Mouse (Mus musculus): Measurements from ENCODE around the gene Ptp4a2. TPM values are rescaled to one million over a fixed set of nuclear protein-coding genes. Genes with fewer than 3 reads are reported as not detected.

The Ptp4a2 gene
- total RNA-seq, 1 experiment from 2014 or later: 401 TPM

DNA sequence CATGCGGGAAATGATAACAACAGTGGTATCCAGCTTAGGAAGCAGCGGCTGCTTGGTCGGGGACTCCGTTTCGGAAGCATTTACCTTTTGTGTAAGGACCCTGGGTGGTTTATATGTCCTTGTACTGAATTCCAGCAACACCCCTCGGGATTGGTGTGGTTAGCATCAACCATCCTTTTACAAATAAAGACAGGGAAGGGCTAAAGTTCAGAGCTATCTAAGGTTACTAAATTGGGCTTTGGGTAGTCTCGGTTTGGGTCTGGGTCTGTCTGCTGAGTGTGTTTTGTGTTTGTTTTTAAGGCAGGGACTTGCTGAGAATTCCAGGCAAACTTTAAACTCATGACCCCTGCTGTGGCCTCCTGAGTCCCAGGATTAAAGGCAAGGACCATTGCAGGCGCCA is 15.2 kb upstream of the Ptp4a2 start:
- DNase-seq: no peak

DNA sequence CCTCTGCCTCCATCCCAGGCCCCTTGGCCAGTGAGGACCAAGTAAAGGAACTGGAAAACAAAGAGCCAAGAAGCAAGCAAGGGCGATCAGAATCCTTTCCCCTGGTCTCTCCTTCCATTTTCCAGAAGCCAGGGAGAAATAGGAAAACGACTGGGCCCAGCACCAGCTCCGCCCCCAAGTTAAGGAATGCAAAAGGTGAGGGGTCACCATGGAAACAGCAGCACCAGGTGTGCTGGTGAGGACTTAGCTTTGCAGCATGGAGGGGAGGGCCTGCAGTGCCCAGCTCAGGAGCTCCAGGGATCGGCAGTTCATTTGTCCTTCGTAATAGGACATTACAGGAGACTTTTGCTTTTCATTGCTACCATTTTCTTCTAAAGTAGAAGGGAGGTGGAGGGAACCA is 13.0 kb upstream of the Ptp4a2 start:
- no peak for DNase-seq

DNA sequence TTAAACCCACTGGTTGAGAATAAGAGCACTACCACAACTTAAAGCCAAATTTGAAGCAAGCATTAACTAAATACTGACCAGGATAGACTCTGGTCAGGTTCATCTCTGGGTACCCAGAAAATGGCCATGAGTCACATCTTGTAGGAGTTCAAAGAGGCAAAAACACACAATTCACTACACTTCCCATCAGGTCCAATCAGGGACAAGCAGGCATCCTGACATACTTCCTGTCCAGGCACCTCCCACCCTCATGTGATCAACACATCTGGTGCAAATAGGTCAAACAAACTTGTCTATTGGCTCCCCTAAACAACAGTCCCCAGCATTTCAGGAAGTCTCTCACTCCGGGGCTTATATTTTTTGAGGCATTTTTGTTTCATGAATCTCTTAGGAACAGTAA is 7.7 kb upstream of the Ptp4a2 start:
- no peak for DNase-seq

DNA sequence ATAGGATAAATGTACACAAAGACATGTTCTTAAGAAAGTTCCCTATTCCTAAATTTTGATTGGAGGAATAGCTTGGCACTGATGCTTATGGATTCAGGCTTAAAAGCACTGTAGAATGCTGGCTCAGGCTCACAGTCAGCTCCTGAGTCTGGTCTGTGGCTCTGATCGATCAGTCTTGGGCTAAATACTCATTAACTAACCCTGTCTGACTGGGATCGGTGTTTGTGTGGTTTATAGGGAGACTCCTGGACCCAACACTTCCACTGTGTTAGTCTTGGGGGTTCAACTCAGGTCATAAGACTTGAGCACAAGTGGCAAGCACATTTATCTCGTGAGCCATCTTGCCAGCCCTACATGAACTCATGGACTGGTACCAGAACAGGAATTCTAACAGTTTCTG is 6.0 kb upstream of the Ptp4a2 start:
- DNase-seq: no peak

DNA sequence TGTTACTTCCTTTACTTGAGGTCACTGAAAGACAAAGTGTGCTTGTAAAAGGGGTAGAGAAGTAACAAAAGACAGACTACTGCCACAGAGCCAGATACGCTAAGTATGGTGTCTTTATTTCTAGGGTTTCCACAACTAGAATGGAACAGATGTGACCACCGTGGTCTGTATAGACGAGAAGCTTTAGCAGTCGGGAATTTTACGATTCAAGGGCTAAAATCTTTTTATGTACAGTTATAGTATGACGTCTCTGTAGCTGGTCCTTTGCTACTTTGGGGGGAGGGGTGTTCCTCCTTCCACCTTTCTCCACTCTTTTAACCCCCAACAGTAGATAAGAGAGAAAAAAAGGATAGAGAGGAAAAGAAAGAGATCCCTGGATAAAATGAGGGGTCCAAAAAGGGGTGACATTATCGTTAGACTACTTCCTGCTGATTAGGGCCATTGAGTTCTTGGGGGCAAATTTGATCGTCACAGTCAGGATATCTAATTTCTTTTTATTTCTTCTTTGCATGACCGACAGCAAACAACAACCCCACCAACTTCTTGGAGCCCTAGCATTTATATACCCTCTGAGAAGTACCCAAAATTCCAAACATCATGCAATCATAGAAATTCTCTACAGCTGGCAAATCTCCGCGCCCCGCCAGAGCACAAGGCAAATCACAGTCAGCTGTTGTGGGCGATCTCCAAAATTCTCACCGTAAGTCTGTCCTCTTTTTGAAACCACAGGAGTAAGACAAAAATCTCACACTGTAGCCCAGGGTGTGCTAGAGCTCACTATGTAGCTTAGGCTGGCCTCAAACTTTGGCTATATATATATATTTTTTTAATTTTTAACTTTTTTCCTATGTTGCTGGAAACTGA is 818 bp downstream of the Ptp4a2 start:
- no peak for DNase-seq

DNA sequence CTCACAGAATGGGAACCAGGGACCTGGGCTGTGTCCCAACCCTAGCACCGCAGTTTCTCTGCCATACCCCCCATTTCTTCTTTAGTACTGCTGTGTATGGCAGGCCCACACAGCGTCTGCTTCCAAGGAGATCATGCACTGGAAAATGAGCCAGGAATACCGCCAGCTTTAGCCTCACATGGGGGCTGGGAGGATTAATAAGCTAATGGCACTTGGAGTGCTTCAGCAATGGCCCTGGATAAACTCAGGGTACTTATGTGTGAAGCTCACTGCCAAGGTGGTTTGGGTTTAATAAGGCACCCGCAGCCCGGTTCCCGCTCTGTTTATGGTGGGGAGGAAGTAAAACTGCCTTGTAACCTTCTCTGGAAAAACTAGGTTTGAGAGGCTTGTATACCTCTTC is 6.6 kb downstream of the Ptp4a2 start:
- DNase-seq: no peak

DNA sequence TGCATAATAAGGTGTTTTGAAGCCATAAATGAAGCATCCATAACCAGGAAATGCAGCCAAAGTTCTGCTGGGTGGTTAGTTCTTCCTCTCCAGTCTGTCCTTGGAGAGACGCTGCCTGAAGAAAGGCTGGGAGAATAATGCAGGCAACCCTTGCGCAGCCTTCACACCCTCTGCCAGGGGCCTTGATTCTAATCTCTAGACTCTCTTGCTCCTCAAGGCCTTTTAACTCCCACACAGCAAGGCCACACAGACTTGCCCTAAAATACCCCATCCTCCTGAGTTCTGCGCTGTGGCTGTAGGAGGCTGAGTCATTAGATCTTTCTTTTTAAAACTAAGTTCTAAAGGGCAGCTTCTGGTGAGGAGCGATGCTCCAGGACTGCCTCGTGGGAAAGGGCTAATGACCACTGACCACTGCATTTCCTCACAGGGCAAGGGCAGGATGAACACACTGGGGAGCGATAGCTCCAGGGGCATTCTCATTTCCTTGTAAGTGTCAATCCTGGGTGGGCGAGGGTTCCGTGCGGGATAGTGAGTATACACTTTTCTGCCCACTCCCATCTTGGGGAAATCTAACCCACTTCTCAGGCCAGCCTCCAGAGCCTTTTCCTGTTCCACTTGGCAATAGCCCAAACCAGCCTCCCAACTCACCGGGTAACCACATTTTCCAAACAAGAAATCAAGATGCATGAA is 7.6 kb downstream of the Ptp4a2 start:
- peak; percentile 36 for DNase-seq

DNA sequence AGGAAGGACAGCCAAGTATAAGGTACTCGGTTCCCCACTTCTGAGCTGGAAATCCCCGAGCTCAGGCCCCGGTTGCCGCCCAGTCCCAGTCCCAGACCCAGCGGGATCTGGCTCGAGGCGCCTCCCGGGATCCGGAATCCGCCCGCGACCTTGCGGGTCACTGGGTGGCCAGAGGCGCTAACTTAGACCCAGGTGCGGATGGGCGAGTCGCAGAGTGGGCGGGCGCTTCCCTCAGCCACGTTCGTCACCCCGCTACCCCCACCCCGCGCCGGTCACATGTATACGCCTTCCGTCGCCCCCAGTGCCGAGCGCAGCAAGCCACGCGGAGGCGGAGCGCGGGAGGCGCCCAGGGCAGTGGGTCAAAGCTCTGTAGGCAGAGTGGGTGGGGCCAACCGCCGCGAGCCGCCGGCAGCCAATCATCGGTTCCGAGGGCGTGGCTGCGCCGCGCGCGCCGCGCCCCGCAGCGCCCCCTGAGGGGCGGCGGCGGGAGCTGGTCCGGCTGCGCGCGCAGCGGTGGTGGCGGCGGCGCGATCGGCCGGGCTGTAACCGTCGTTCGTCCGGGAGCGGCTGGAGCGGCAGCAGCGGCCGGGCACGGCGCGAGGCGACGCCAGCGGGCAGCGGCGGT is 8.8 kb downstream of the Ptp4a2 start:
- DNase-seq: peak; percentile 98

DNA sequence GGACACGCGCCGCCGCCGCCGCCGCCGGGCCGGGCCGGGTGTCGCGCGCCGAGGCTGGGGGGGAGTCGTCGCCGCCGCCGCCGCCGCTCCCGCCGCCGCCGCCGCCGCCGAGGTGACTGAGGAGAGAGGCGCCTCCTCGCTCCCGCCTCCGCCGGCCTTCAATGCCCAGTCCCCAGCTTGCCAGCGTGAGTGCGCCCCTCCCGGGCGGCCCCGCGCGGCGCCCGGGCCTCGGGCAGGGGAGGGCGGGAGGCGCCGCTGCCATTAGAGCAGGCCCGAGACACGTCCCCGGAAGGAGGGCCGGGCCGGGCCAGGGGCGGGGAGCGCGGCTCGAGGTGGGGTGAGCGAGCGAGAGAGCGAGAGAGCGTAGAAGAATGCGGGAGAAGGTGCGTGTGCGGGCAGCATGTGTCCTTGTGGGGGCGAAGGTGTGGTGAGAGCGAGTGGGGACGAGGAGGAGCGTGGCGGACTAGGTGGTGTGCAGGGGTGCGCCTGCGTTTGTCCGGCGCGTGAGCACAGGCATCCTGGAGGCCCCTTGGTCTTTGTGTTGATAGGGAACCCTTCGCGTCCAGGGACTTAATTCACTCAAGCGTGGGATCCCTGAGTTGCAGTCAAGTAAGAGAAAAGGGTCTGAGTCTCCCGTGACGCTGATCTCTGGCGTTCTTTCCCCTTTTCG is 9.5 kb downstream of the Ptp4a2 start:
- peak; percentile 78 for DNase-seq

DNA sequence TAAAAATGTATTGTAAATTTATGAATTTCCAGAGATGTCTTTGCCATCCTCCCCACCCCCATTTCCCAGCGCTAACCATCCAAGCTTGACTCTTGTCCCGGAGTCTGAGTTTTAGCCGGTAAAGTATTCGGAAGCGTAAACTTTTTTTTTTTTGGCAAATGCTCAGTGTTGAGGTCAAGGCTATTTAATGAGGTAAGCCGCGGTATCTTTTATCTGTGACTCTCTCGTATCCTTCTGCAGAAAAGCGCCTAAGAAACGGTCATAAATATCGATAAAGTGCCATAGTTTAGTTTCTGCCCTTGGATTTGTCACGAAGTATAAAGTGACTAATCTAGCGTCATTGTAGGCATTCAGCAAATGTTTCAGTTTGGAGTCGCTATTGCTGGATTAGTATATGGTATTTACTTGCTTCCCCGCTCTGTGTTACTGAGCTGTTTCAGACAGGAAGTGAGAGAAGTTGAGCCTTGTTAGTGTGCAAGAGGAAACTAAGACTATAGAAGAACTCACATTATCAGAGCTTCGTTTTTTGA is 10.1 kb downstream of the Ptp4a2 start:
- DNase-seq: peak; percentile 23

DNA sequence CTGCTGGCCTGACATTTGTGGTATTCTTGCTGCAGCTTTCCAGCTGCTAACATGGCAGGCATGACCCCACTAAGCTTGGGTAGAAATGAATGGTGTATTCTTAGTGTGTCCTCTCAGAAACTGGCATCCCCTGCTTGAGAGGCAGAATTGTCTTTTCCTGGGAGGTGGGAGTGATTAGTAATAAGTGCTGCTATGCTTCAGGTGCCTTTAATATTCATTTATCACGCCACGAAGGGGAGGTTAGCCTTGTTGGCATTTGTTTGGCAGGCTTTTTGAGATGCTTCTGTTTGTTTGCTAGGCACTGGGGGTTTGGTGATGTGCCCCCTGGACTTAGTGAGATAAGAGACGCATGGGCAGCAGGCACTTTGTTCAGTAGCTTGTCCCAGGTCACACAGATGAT is 11.3 kb downstream of the Ptp4a2 start:
- no peak for DNase-seq

DNA sequence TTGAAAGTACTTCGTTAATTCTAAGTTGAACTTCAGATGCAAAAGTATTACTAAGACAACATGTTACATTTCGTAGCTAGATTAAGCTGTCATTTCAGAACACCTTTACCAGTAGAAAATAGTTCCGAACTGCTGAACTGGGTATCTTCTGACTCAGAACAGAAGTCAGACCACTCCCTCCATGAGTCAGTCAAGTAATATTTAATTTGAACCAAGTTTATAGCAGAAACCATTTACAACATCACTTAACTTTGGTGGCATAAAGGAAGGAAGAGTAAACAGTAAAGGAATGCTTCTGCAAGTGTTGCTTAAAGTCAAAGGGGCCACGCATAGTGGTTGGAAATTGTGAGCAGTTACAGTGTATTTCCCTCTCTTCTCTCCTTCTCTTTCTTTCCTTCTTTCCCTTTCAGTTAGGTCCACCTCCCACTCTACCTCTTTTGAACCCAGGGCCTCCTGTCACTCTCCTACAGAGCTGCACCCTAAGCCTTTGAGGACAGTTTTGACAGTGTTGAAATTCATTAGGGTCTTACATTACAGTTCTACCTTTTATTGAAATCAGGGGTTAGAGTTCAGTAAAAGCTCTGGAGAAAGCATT is 12.3 kb downstream of the Ptp4a2 start:
- no peak for DNase-seq

DNA sequence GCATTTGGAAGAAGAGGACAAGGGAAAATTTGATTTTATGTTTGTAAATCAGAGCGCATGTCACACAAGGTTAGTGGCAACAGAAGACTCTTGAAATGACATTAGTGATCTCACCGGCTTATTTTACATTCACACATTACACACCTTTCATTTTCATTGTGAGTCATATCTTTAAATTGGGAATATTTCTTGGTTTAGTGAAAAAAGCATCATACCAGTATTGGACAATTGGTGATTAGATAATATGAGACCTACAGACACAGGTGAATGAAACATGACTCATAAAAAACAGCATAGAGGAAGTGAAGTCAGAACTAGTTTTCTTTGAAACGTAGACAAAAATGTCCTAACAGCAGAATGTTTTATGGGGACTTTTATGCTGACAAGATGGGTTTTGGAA is 16.6 kb downstream of the Ptp4a2 start:
- no peak for DNase-seq

DNA sequence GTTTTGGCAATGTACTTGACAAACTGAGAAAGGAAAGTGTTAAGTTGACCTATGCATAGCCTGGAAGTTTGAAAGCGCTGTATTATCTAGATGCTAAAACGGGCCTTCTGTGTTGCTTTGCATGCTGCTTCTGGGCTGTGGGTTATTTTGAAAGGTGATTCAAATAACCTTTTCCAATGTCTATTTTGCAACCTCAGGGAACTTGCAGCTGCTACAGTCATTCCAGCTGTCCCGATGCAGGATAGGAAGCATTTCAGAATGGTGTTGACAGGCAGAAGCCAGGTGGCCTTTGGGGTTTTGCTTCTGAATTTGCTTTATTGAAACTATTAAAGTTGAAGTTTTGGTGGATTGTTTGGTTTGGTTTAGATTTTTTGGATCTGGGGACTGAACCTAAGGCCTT is 17.1 kb downstream of the Ptp4a2 start:
- no peak for DNase-seq

DNA sequence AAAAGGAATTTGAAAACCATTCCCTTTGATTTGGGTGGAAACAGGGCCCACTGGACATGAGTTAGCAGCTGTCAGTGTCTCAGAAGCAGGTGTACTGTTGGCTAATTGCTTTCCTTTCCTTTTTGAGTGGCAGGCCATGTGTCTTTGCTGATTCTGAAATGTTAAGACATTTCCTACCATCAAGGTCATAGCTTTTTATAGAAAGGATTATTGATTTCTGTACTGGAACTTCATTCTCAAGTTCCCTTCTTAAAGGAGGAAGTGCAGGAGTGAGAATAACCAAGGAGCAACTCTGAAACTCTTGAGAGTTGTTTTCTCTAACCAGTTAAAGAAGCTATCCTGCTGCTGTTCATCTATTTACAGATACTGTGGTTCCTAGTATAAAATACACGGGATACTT is 18.8 kb downstream of the Ptp4a2 start:
- no peak for DNase-seq

DNA sequence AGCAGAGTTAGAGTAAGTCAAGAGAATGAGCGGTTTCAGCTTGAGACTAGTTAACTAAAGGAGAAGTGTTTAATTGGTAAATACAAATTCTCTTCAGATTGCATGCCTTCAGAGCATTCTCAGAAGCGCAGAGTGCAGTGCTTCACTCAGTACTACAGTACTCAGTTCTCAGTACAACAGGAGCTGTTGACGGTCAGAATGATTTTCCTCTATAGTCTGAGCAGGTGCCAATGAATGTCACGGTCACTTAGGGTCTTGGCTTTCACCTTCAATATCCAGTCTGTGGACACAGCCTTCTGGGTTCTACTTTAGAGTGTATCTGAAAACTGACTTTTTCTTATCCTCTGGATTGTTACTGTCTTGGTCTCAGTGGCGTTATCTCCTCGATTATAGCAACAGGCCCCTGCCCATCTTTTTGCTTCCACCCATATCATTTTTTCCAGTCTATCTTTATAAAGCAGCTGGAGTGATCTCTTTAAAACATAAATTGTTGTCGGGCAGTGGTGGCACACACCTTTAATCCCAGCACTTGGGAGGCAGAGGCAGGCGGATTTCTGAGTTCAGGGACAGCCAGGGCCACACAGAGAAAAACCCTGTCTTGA is 19.4 kb downstream of the Ptp4a2 start:
- no peak for DNase-seq

DNA sequence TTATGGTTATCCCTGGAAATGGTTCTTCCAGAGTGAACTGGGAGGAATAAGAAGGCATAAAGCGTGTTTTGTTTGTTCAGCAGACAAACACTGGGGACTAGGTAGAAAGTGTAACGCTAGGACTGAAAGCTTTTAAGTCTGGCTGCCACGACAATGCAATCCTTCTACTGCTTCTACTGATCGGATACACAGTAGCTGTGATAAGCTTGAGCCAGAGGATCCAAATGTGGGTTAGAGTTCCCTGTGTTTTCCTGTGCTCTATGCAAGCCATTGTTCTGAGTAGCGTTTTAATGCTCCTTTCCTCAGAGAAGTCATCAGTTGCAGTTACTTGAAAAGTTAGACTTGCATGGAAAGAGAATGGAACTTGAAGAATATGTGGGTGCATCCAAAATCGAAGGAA is 23.6 kb downstream of the Ptp4a2 start:
- no peak for DNase-seq

DNA sequence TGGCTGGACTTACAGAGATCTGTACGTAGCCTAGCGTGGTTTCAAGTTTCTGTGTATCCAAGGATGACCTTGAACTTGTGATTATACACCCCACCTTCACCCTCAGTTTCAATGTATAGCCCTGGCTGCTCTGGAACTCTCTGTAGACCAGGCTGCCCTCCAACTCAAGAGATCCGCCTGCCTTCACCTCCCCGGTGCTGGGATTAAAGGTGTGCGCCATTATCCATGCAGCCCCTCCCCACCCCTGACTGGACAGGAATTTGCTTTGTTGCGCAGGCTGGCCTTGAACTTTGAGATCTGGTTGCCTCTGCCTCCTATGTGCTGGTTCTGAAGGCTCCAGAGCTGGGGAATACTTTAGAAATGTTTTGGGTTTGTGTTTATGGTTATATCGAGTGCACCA is 24.3 kb downstream of the Ptp4a2 start:
- peak; percentile 25 for DNase-seq

DNA sequence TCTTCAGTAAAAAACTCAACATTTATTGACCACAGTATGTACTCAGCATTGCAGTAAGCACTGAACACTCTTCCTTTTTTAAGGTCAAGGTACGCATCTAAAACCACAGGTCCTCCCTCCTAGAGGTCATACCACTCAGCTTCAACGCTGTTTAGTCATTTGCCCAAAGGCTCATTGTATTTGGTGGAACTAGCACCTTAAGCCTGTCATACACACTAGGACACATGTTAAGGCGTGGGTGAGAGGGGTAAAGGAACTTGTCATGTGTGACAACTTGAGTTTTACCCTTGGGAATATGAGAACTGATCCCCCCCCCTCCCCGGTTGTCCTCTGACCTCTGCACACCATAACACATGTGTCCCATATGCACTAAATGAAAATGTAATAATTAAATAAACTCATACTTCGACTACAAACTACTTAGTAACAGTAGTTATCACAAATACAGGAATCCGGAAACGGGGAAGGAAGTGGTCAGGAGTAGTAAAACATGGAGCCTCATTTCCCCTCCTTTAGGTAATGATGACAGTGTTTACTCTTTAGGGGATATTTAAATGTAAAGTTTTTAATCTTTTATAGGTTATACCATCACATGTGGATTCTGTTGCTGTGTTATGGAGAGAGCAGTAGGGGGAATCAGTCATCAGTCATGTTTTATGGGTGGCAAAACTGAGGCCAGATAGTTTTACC is 29.0 kb downstream of the Ptp4a2 start:
- no peak for DNase-seq

DNA sequence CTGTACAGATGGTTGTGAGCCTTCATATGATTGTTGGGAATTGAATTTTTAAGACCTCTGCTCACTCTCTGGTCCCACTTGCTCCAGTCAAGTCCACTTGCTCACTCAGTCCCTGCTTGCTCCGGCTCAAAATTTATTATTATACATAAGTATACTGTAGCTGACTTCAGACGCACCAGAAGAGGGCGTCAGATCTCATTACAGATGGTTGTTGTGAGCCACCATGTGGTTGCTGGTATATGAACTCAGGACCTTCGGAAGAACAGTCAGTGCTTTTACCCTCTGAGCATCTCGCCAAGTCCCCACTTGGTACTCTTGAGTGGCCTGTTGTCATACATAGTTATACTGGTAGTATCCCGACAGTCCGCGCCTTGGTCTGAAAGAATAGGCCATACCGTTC is 35.8 kb downstream of the Ptp4a2 start:
- DNase-seq: no peak

DNA sequence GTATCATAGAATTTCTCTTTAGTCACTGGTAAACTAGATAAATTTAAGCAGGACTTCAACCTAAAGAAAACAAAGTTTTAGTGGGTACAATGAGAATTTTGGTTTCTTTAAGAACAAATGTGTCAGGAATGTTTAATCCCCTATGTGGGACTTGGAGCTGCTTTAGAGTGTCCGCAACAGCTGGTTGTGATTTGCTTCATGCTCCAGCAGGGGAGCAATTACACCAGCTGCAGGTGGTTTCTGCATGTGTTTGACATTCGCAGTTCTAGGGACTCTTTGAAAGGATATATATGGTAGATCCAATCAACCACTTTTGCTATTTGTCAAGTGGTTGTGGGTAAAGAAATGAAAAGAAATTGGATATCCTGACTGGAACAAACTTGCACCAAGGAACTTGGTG is 39.5 kb downstream of the Ptp4a2 start:
- no peak for DNase-seq

All from adrenal gland, postnatal 25 days (tissue).